Mouse (Mus musculus): ENCODE results near the gene Slc1a7.

Slc1a7 gene

DNA sequence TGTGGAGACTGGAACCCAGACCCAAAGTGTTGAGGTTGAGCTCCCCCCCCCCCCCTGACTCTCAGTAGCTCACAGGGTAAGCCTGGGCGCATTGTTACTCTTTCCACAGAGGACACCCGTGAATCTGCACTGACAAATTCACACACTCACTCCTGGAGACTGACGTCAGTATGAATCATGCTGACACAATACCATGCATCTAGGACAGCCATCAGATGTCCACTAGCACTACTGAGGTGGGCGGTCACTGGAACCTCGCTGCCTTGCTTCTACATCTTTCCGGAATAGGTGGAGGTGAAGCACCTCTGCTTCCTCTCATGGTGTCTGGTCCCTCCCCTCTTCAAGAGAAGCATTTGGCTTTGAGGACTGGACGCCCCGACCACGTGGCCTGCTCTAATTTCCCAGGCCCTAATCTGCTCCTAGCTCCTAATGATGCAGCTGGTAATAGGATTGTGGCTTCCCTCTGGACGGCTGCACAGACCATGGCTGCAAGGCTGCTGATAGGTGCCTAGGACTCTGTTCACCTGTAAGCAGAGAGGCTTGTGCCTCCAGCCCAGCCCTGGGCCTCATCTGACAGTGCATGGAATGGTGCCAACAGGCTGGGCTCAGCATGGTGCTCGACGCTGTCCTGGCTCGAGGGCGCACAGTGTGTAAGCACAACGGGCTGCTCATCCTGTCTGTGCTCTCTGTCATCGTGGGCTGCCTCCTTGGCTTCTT is at the start of gene Slc1a7:
Slc1a7 (plus strand) TSS at position 367 of the 717 bp plus-strand sequence.
- DNase-seq (ENCODE audit: low read depth) = peak; percentile 65

DNA sequence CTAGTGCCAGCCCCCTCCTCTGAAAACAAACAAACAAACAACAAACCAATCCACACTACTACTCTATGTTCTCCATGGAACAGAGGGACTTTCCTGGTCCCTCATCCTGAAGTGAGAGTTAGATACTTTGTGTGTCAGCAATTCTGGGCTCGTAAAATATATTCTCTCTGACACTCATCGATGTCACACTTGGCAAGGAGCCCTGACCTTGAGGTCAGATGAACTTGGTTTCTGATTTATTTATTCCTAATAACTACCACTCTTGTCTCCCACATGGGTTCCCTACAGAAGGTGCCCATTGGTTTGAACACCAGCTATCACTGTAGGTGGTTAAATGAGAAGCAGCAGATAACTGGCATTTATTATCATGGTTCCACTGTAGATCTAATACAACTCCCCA is 47.8 kb upstream of the Slc1a7 start:
- DNase-seq (ENCODE audit: low read depth) = peak; percentile 41

DNA sequence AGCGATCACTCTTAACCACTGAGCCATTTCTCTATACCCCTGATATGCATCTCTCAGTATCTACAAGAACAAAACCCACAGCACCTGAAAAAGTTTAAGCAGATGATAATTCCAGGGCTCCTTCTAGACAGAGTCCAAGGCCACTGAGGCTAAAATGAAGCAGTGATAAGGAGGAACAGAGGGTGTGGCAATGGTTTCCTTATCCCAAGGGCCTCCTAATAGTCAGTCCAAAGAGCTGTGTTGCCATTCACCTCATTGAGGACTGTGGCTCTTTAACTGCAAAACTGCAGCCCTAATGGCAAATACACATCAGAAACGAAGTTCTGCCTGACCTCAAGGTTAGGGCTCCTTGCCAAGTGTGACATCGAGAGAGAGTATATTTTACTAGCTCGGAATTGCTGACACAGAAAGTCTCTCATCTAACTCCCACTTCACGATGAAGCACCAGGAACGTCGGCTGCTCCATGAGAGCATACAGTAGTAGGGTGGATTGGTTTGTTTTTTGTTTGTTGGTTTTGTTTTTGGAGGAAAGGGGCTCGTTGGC is 46.9 kb upstream of the Slc1a7 start:
- peak; percentile 42 for DNase-seq (ENCODE audit: low read depth)

DNA sequence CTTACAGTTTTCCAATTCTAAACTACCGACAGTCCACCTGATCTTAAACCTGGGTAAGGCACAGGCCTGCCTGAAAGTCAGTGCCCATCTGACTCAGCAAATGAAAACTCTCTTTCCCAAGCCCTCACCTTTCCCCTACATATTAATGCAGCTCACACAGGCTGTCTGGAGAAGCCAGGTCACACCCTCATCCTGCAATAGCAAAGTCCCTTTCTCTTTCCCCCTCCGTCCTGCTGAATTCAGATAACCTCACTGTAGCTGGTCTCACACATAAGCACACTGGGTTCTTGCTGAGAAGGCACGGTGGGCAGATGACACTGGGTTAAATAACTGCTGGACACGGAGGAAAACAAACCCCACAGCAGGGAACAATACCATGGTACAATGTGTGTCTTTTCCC is 46.2 kb upstream of the Slc1a7 start:
- DNase-seq (ENCODE audit: low read depth) = peak; percentile 63

DNA sequence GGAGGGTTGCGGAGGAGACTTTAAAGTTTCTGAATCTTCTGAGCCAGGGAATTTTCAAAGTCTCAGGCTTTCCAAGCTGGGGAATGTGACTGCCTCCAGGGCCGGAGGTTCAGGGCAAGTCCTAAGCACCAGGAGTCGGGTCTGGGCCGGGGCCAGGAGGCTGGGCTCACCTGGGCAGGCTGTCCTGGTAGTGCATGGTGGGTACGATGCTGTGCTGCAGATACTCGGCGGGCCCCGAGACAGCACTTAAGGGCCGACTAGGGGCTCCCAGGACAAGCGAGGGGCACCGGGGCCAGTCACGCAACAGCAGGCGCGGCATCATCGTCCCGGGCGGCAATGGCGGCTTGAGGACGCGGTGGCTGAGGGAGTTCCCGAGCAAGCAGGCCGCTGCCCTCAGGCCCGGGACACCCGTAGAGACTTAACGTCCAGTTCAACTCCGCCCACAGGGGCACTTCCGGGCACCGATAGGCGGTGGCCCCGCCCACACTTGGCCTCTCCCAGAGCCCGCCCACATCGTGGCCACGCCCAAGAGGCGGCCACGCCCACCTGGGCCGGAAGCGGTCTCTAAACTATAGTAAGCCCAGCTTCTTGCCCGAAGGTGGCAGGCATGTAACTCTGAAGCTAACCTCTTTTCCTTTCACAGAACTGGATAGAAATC is 44.9 kb upstream of the Slc1a7 start, which contains the start of gene Cpt2:
Cpt2 (minus strand) TSS at position 466 of the 658 bp plus-strand sequence.
- peak; percentile 100 for DNase-seq (ENCODE audit: low read depth)

DNA sequence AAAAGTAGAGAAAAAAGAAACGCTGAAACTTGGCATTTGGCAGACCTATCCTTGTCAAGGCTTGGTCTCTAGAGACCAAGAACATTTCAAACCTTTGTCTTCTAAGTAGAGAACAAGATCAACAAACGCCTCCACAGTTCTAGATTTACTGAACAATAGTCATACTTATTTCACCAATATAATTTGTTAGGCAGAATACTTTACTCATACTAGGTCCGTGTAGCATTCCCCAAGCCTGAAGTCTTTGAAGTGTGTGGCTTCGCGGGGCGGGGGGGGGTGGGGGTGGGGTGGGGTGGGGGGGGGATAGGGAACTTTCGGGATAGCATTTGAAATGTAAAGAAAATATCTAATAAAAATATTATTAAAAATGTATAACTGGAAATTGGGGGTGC is 44.3 kb upstream of the Slc1a7 start:
- no peak for DNase-seq (ENCODE audit: low read depth)

DNA sequence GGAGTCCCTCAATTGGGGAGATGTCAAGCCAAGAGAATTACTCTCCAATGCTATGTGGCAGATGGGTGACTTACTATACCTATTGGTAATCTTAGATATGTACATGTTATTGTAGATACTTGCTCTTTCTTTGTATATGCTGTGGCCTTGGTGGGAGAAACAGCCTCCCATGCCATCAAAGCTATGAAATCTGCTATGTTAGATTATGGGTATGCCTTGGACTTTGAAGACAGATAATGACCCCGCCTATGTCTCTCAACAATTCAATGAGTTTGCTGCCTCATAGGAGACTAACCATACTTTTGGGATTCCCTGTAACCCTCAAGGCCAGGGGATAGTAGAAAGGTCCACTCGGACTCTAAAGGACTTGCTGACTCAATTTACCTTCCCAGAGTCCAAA is 39.9 kb upstream of the Slc1a7 start:
- DNase-seq (ENCODE audit: low read depth) = no peak

DNA sequence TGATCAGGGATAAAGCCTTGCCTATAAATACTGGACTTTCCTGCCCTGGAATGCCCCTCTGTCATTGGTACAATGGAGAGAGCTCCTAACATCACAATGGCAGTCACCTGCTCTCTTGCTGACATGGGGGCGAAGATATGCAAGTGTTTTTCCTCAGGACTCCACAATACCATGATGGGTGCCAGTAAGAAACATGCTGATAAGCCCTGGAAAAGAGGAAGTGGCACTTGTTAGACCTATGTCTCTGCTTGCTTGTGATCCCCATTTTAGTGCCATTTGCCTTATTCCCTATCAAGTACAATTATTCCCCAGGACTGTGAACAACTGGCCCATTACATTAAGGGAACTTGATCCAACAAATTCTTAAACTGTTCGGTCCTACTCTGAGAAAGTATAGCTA is 39.4 kb upstream of the Slc1a7 start:
- no peak for DNase-seq (ENCODE audit: low read depth)

DNA sequence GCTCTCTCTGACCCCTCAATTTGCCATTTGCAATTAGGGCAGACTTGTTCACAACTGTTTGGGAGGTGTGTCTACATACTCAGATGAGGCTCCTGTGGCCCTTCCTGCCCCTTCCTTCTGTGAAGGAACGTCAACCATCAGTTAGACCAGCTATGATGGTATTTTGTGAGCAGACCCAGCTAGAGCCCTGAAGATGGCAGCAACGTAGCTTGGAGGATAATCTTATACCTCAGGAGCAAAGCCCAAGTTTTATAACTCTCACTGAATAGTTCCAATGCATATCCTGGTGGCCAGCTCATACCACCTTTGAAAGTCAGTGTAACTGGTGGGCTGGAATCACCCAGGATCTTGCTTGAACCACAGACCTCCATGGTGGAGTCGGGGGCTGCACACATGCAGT is 36.7 kb upstream of the Slc1a7 start:
- peak; percentile 60 for DNase-seq (ENCODE audit: low read depth)

DNA sequence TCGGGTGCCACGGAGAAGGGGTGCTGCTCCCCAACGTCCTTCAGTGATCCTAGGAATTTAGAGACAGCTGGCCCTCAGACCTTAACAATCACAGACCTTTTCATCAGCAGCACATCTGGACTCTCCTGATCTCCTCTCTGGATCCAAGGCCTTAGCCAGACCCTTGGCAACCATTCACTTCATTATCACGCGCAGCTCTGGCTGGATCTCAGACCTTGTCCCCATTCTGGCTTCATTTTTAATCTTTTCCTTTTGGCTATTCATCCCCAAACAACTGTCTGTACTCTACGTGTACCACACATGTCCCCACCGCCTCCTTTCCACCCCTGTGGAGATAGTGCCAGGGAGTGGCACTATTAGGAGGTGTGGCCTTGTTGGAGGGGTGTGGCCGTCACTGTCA is 34.9 kb upstream of the Slc1a7 start:
- no peak for DNase-seq (ENCODE audit: low read depth)

DNA sequence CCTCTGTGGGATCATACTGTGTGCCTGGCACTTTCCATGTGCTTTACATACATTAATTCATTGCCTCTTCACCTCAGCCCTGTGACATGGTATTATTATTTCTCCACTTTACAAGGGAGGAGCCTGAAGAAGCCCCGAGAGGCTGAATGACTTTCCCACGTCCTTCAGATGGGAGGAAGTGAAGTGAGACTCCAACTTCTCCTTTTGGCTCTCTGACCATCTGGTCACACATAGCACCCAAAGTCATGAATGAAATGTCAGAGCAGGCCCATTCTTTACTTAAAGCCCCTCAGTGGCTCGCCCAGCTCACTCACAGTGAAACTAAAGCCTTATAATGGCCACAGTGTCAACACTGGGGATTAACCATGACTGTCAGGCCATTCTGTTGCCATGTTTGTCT is 32.9 kb upstream of the Slc1a7 start:
- no peak for DNase-seq (ENCODE audit: low read depth)

DNA sequence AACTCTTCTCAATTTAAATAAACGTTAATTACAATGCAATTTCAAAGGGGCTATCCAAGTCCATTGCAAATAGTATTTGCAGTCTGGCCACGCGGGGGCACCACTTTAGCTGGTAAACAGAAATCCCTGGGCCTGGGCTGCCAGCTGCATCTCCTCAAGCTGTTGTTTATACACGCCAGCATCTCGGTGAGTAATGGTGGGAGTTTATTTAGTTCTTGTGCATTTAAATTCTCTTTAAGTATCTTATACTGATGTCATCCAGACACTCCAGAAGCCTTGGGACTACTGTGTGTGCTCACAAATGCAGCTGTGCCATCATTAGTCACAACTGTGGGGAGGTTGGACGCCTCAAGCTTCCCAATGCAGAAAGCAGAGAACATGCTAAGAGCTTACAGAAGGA is 30.8 kb upstream of the Slc1a7 start:
- DNase-seq (ENCODE audit: low read depth) = peak; percentile 92

DNA sequence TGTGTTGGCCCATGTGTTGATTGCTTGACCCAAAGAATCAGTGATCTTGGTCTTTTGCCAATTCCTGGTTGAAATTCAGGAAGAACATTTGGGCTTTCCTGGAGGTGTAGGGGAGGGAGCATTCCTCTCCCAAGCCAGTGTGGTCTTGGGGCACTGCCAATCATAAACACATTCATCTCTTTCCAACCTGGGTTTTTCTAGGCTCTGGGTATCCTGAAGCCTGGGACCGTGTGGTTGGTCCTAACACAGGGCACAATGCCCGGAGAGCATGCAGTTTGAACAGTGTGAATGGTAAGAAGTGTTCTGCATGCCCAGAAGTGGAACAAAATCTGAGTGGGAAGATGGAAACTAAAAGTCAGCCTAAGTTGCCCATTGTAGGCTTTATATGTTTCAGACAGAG is 30.0 kb upstream of the Slc1a7 start:
- DNase-seq (ENCODE audit: low read depth) = peak; percentile 71

DNA sequence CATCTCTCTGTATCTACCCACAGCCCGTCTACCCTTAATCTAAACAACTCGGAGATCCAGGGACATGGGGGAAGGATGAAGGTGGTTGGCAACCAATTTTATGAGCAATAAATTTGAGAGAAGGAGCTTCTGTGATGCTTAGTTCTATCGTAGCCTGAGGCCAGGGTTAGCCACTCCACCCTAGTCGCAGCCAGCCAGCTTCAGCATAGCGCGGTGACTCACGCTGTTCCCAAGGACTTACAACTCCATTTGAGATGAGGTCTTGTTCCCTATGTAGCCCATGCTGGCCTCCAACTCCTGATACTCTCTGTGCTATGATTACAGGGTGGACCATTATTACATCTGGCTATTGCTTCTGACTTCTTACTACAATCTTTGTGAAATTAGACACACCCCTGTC is 25.4 kb upstream of the Slc1a7 start:
- no peak for DNase-seq (ENCODE audit: low read depth)

DNA sequence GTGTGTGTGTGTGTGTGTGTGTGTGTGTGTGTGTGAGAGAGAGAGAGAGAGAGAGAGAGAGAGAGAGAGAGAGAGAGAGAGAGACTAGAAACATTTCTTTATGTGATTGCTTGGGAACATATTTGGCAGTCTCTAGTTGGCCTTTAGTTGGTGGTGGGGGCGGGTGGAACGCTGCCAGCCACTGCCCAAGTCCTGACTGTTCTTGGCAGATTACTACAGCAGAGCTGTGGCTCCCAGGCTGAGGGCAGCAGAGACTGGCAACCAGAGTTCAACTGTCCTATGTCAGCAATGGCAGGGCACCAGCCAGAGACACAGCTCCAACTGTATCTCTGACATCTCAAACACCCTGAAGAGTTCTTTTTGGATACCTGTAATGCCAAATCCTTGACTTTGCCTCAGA is 24.0 kb upstream of the Slc1a7 start:
- DNase-seq (ENCODE audit: low read depth) = peak; percentile 66

DNA sequence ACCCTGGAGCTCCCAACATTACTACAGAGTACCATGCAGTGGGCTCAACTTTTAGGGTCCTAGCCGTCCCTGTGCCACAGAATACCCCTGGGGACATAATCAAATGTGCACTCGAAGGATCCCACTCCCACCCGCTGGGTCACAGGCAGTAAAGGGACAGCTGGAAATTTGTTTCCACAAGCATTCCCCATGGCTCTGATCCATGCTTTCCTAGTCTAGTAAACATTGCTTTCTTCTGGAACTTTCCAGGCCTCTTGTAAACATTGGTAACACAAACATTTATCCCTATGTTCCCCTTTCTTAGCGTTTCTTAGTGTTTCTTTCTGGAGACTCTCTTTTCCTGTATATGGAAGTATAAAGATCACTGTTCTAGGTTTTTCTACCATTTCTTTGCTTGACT is 18.2 kb upstream of the Slc1a7 start:
- DNase-seq (ENCODE audit: low read depth) = no peak

DNA sequence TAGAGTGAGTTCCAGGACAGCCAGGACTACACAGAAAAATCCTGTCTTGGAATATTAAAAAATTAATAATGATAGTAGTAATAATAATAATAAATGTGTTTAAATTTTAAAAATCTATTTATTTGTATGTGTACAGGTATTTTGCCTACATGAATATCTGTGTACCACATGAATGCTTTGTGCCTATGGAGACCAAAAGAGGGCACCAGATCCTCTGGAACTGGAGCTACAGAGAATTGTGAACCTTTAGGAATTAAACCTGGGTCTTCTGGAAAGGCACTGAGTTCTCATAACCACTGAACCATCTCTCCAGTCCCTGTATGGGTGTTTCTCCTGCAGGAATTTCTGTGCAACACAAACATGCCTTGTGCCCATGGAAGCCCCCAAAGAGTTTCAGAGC is 15.3 kb upstream of the Slc1a7 start:
- peak; percentile 77 for DNase-seq (ENCODE audit: low read depth)

DNA sequence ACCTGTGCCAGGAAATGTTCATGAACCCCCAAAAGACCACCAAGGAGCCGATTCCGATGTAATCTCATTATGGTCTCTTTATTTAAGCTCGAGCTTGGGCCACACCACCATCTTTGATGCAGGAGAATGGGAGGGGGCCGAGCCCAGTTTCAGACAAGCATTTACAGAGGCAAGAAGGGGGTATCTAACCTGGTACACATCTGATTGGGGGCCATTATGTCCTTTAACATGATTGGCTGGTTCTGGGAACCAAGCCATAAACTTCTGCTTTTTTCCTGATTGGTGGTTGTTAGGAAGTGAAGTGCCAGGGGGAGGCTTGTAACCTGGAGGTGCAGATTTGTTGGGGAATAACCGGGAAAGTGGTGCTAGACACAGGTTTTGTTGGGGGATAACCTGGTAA is 12.4 kb upstream of the Slc1a7 start:
- DNase-seq (ENCODE audit: low read depth) = no peak

DNA sequence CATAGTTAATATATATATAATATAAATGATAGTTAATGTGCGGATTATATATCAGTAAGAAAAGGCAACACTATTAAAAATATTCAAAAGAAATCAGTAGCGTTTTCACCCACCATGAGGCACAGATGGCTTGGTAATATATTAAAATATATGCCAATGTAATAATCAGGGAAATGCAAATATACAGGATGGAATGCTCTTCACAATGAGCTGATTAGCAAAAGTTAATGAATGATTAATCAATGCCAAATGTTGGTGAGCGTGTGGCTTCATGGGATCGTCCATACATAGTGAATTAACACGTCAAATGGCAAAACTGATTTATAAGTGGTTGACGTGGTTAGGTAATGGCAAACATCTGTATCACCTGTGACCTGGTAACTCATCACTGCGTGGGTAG is 9.6 kb upstream of the Slc1a7 start:
- DNase-seq (ENCODE audit: low read depth) = no peak

DNA sequence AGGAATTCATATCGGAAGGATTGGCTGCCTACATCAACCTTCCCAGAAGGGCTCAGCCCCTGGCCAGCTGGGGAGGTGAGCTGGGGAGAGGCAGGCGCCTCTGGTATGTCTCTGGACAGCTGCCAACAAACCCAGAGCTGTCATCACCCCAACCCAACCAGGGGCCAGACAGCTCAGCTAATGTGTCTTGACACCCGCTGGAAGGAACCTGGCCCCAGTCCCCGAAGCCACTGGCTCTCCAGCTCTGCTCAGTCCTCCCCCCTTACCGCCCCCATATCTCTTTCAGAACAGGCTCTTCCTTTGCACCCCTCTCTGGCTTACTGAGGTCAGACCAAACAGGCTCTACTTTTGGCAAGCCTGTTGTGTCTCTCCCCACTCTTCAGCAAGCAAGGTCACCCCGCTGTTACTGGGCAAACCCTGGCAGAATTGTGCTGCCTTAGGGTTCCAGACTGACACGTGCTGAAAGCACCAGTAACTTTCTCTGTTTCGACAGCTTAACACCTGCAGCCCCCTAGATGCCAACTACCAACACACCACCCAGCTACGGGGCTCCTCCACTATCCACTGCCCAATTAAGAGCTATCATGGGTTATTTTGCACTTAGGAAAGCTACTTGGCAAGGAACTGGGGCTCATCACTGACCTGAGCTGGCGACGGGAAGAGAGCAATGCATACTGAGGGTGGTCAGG is 5.9 kb upstream of the Slc1a7 start:
- DNase-seq (ENCODE audit: low read depth) = peak; percentile 98

DNA sequence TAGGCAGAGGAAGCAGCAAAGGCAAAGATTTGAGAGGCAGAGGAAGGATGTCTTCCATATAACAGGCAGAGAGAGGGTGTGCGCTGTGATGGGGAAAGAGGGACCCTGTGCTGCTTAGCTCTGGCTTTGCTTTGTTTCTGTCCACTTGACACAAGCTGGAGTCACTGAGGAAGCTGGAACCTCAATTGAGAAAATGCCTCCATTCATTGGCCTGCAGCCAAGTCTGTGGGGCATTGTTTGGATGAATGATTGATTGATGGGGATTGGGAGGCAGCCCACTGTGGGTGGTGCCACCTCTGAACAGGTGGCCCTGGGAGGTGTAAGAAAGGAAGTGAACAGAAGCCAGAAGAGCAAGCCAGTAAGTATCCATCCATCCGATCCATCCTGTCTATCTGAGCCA is 5.3 kb upstream of the Slc1a7 start:
- DNase-seq (ENCODE audit: low read depth) = peak; percentile 56

DNA sequence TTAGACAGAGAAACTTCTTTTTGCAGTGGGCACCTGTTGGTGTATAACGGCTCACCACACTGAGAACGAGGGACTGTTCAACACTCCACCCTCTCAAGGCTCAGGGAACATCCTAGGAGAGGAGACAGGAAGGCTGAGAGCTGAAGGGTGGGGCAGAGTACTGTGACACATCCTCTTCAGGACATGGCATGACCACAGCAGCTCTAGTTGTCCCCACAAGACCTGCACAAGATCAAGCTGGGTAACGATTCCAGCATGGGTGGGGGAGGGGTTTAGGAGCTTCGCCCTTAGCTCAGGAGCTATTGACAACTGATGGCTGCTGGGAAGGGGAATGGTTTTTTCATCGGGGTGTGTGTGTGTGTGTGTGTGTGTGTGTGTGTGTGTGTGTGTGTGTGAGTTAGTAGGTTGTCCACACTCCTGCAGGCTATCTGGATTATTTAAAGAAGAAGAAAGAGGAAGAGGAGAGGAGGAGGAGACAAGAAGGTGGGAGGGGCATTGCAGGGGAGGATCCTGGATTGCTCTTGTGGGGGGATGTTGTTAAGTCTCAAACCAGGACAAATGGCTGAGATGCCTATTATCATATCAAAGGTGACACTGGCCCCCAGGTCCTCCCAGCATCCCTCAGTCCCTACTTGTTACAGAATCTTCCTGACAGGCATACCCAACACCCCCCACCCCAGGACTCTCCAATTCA is 1.6 kb upstream of the Slc1a7 start:
- DNase-seq (ENCODE audit: low read depth) = no peak
